ENCODE assay signal across 17 mouse cellular contexts in genomic region chr2:168780024-168780423, GRCm38 (mm10). TPM values are rescaled to one million over a fixed set of nuclear protein-coding genes. Genes with fewer than 3 reads are reported as not detected.
A peak's percentile ranks its signal among the peaks of the same experiment; 100 is the strongest.
DNase-seq lines count a peak whose midpoint lies in the region; ATAC-seq and TF ChIP-seq lines count a peak whose summit lies in the region.
"Had no signal": no experiment of that assay in that cellular context is flagged by ENCODE, and none has a peak within 500 bp of the region (broad histone marks: within the 10 kb centered on the region; RNA-seq: fewer than 3 reads in every experiment).

No protein-coding gene starts in this region.

- H3K9ac ChIP-seq in liver, embryonic 12.5 days = no peak overlapping the region
- H3K9ac ChIP-seq: embryonic facial prominence, embryonic 13.5 days; limb, embryonic 13.5 days had no signal

- no peak overlapping the region for H3K4me3 ChIP-seq in liver, embryonic 12.5 days
- H3K4me3 ChIP-seq in lung, adult 2 months (replicated peaks; ENCODE audit: extremely low read depth, low read depth, low read length) = no peak overlapping the region
- H3K4me3 ChIP-seq: embryonic facial prominence, embryonic 13.5 days; limb, embryonic 13.5 days; myocyte had no signal

- no peaks in the 10 kb centered on the region for H3K9me3 ChIP-seq in liver, embryonic 12.5 days (replicated peaks)
- H3K9me3 ChIP-seq: embryonic facial prominence, embryonic 13.5 days; limb, embryonic 13.5 days had no signal

- no peak for TF ChIP-seq CTCF in lung, adult 2 months (IDR thresholded peaks at IDR 0.05; ENCODE audit: insufficient read depth, low read length)

- DNase-seq in gastrocnemius, postnatal 14 days = peak; percentile 8
- no peak for DNase-seq in gastrocnemius, postnatal 25 days
- DNase-seq in right cerebral cortex, postnatal 14 days = peak; percentile 38
- DNase-seq in right cerebral cortex, adult 2 months (ENCODE audit: low spot score in 2 of 2) = no peak
- no peak for DNase-seq in testis, postnatal 14 days (ENCODE audit: low spot score)
- no peak for DNase-seq in lung, adult 2 months
- DNase-seq: cerebellum, adult 18-20 months; heart, postnatal 4 days; layer of hippocampus, adult 9-11 months; lung, postnatal 36 days; retina, postnatal 1 day; thymus, postnatal 14 days had no signal

- H3K36me3 ChIP-seq in liver, embryonic 12.5 days = no peaks in the 10 kb centered on the region
- H3K36me3 ChIP-seq: embryonic facial prominence, embryonic 13.5 days; limb, embryonic 13.5 days had no signal

- whole genome bisulfite sequencing in liver, embryonic 12.5 days (ENCODE audit: insufficient replicate concordance) = 28% methylated on average over 9 of the region's 9 CpGs
- WGBS in lung, adult 2 months = 39% methylated on average over 9 of the region's 9 CpGs

- TF ChIP-seq POLR2A in lung, adult 2 months (IDR thresholded peaks at IDR 0.05; ENCODE audit: borderline replicate concordance, extremely low read depth, low read depth, low read length) = no peak

- no peaks in the 10 kb centered on the region for H3K4me1 ChIP-seq in liver, embryonic 12.5 days
- no peaks in the 10 kb centered on the region for H3K4me1 ChIP-seq in lung, adult 2 months (ENCODE audit: control insufficient read depth, insufficient read depth, low read length)

- intact Hi-C loops in gastrocnemius, postnatal 14 days (cut with DNase I; ENCODE audit: low total_unique reads) = no loop called here

- no peak overlapping the region for H3K4me2 ChIP-seq in liver, embryonic 12.5 days
- H3K4me2 ChIP-seq: limb, embryonic 13.5 days had no signal

- peak; percentile 56 for ATAC-seq in liver, embryonic 12.5 days
- no peak for ATAC-seq in CD4-positive, CD25-positive, alpha-beta regulatory T cell, adult 4 months

- H3K27ac ChIP-seq in liver, embryonic 12.5 days = no peak overlapping the region

- H3K27me3 ChIP-seq in liver, embryonic 12.5 days (replicated peaks) = no peaks in the 10 kb centered on the region
- H3K27me3 ChIP-seq: embryonic facial prominence, embryonic 13.5 days; limb, embryonic 13.5 days had no signal

RNA-seq across cellular contexts. Expression of gene Sall4, which starts 12.3 kb away (rescaled TPM):
- total RNA-seq in gastrocnemius, postnatal 14 days (2021) = under 1 TPM; 0.71 to 0.98 TPM
- total RNA-seq in gastrocnemius, postnatal 25 days (2021) = 1 to 10 TPM; 1.2 to 2.2 TPM
- 8.5 and 9.3 TPM in 2 replicates for polyA plus RNA-seq in liver, embryonic 12.5 days (2016; fragmentation: Nextera tagmentation; extraction: Ambion mirVana)
- under 1 TPM in 1 of 2 experiments, not detected in 1; 0.23 TPM for polyA plus RNA-seq in CD4-positive, CD25-positive, alpha-beta regulatory T cell, adult 4 months (2017; shearing (Covaris generic))
- polyA plus RNA-seq in lung, adult 2 months (2012; rRNA removed) = not detected in 2 replicates
- polyA plus RNA-seq: myocyte had no signal

RNA-seq across cellular contexts. Expression of gene Atp9a, which starts 37.8 kb away (rescaled TPM):
- total RNA-seq in gastrocnemius, postnatal 14 days (2021) = 10 to 100 TPM; 14.9 to 16.9 TPM
- 10 to 100 TPM; 13.3 to 18.8 TPM for total RNA-seq in gastrocnemius, postnatal 25 days (2021)
- polyA plus RNA-seq in liver, embryonic 12.5 days (2016; fragmentation: Nextera tagmentation; extraction: Ambion mirVana) = 3.7 and 4.3 TPM in 2 replicates
- polyA plus RNA-seq in CD4-positive, CD25-positive, alpha-beta regulatory T cell, adult 4 months (2017; shearing (Covaris generic)) = 10 to 100 TPM in 1 of 2 experiments, 1 to 10 TPM in 1; 7.9 to 16.2 TPM
- polyA plus RNA-seq in lung, adult 2 months (2012; rRNA removed) = 72.9 and 74.9 TPM in 2 replicates

Comparison
In these comparisons a context has a peak if more than half of its experiments do, and no peak if none do; other contexts are left out.
1. DNase-seq: peak in gastrocnemius, postnatal 14 days (single experiment) and right cerebral cortex, postnatal 14 days (single experiment); none in gastrocnemius, postnatal 25 days (single experiment), right cerebral cortex, adult 2 months (0 of 2), testis, postnatal 14 days (single experiment) and lung, adult 2 months (single experiment).